Mouse (Mus musculus) G1E-ER4 (cell line): Measurements from ENCODE around the gene Rbfox1. TPM values are rescaled to one million over a fixed set of nuclear protein-coding genes. Genes with fewer than 3 reads are reported as not detected.

Experiments used
- GATA1 ChIP-seq: IDR thresholded peaks from one replicate; pipeline ENCODE4 v1.8.0; 2012; ENCODE audit warnings: low read length, inconsistent platforms
- polyA plus RNA-seq: library from polyadenylated mRNA; stranded (reverse); fragments of >175 nt; gene quantifications from 2 replicates; pipeline ENCODE4 v1.2.3, GENCODE M21; 2012

Gene Rbfox1
- polyA plus RNA-seq, 1 experiment = not detected

DNA sequence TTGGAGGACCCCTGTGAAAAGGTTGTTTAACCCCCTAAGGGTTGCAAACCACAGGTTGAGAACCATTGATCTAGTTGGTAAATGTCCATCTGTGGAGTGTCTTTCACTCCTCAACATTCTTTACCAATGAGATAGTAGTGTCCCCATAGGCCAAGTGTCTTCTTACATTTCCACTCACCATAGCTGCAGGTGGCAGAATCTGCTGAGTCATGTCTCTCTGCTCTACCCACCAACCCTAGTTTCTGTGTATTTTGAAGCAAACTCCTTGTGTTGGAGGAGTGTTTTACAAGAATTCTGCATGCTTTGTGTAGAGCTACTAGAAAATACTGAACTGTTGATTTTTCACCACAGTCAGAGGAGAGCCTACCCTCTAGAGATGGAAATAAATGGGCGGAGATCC lies 1191.2 kb downstream of the Rbfox1 start:
- TF ChIP-seq GATA1 = no peak

DNA sequence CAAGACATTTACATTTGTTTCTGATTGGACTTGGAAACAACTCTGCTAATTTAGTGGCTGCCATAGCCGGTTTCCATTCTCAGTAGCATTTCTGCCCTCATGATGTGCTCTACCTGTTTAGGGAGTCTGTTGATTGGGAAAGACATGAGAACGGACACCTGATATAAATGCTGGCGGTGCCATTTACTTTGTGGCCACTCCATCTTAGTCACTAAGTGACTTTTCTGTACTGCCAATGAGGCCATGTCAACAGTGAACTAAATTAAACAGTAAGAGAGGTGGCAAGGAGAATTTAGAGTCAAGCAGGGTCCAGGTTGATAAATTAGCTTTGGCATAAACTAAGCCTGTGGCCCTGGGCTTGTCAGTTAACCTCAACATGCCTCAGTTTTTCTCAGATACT lies 1191.6 kb downstream of the Rbfox1 start:
- no peak for TF ChIP-seq GATA1

GRCm38 (mm10) chr16:7081074-7081568 lies 1196.0 kb downstream of the Rbfox1 start:
- no peak for TF ChIP-seq GATA1

DNA sequence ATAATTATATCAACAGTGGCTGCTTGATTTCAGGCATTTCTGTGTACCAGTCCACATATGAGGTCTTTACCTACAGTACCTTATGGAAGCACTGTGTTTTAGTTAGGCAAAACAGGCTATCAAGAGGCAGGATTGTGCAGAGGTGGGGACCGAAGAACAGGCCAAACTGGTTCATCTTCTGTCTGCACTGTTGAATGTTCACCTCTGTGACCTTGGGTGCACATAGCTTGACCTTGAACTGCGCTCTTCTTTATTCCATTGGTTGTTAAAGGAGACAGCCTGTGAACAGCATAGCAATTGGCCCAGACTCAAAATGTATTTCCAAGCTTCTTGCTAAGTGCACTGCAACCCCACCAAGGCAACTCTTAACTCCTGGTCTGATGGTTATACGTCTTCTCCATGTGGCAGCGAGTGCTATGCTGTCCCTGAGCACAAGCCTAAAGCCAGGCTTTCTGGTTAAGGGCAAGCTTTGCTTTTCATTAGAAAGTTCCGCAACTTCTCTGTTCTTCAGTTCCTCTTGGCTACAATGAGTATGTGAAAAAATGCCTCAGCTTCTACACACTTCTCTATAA lies 1196.6 kb downstream of the Rbfox1 start:
- no peak for TF ChIP-seq GATA1

- no peak for TF ChIP-seq GATA1
Observed at GRCm38 (mm10) chr16:7083937-7084336, 1198.8 kb downstream of the Rbfox1 start.

DNA sequence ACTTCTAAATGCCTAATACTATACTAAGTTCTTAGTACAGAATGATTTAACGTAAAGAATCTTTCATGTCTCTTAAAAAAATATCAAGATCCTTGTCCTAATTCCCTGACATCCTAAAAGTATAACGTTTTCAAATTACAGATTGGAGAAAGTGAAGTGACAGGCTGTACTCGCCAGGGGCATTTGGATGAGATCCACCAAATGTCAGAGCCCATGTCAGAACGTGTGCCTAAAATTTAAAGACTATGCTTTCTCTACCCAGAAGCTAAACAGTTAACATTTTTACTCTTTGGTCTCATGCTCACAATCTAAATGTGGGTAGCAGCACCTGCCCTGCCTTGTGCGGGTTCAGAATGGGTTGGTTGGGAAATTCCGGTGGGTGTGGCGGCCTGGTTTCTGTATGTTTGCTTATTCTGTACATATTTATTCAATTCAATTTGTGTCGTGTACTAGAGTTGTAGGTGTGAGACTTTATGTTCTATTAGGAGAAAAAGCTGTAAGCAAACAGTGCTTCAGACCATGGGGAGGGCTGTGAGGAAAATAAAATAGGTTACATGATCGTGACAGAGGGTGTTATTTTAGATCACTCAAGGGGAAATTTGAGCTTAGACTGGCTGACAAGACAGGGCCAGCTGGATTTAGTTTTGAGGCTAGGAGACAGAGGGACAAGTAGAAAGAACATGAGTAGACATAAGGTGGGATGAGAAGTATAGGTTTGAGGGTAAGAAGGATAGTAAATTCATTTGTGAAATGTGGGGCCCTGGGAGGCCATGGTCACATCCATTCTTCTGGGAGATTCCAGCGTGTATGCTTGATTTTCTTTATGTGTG lies 1203.7 kb downstream of the Rbfox1 start:
- TF ChIP-seq GATA1 = no peak

GRCm38 (mm10) chr16:7089475-7089874 lies 1204.3 kb downstream of the Rbfox1 start:
- TF ChIP-seq GATA1 = no peak

DNA sequence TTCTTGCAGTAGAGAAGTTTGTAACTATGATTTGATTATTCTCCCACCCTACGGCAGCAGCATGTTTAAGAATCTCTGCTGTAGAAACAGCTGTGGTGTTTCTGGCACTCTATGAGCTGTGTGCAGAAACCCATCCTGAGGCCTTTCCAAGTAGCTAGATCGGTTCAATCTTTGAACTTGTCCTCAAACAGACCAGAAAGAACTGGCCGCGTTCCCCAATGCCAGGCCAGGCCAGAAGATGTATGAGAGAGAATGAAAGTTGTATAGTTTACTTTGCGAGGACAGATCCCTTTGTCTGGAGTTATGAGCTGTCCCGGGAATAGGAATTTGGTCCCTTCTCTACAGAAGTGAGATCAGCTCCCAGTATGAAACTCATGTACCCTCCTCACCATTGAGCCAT lies 1205.0 kb downstream of the Rbfox1 start:
- TF ChIP-seq GATA1 = no peak

- TF ChIP-seq GATA1 = no peak
Observed at GRCm38 (mm10) chr16:7092811-7093210, 1207.7 kb downstream of the Rbfox1 start.

DNA sequence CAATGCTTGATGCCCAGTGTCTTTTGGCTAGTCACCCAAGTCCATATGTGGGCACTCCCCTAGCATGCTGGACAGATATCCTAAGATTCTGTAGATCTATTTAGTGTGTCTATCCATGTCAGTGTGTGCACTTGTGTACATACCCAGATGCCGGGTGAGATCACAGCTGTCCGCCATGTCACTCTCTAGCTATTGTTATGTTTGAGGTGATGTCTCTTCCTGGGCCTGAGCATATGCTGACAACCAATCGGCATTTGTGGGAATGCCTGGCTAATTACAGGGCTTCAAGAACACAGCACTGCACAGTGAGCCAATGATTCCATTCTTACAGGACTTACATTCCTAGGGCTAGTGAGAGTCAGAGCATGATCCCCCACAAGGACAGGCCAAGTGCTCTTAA lies 1208.5 kb downstream of the Rbfox1 start:
- TF ChIP-seq GATA1 = no peak

DNA sequence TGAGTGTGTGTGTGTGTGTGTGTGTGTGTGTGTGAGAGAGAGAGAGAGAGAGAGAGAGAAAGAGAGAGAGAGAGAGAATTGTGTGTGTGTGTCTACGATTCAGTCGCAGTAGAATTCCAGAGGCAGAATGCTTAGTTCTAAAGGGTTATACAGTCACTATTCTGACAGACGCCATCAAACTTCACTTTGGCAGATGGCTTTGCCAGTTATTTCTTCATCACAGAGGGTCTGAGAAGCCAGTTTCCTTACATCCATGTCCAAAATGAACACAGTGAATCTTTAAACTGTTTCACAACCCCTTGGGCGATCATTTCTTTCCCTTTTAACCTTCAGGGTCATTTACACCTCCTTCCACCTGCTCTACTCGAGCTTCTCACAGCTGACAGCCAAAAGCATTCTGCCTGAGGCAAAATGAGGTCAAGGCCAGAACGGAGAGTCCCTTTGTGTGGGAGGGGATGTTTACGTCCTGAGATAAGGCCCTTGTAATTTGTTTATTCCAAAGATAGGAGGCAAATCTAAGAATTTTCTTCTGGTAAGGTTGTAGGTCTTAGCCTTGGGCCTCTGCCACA lies 1209.1 kb downstream of the Rbfox1 start:
- TF ChIP-seq GATA1 = no peak

DNA sequence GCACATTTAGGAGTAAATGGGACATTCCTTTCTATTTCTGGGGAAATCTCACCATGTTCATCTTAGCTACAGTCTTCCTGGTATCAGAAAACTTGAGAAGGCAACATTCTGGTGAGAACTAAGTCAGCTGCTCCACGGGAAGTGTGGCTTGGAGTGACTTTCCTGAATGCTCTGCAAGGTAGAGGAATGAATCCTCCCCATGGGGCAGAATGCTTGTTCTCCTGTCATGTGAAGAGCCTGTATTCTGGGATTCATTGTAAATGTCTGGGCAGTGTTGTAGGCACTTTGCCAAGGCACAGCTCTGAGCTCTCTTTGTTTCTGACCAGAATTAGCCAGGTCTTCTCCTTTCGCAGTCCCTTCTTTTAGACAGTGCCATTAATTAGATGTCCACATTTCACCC lies 1211.9 kb downstream of the Rbfox1 start:
- TF ChIP-seq GATA1 = no peak

DNA sequence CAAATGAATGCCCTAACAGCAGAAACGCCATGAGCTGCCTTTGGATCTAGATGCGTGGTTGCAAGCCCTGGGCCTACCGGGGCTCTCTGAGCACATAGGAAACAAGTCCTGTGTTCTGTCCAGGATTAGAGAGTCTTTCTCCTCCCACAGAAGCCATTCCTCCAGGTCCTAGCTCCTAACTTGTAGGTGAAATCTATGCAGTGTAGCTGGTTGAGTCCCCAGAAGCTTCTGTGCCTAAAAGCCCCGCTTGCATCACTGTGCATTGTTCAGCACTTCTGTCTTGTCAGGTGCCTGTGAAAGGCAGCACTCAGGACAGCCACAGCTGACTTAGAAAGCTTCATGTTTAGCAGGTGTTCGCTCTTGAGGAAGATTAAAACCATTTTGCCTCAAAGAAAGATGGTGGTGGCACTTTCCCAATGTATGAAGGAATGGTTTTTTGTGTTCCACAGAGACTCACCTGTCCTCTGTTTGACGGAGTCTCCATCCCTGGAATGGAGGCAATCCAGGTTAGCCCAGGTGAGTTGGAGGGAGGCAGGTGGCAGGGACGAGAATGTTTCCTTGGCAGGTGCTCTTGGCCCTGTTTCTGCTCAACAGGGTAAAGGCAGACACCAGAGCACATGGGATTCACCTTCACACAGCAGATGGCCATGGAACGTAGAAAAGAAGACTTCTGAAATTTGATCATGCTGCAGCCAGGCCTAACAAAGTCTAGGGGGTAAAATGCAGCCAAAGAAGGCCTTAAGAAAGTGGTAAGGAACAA lies 1213.0 kb downstream of the Rbfox1 start:
- TF ChIP-seq GATA1 = no peak

DNA sequence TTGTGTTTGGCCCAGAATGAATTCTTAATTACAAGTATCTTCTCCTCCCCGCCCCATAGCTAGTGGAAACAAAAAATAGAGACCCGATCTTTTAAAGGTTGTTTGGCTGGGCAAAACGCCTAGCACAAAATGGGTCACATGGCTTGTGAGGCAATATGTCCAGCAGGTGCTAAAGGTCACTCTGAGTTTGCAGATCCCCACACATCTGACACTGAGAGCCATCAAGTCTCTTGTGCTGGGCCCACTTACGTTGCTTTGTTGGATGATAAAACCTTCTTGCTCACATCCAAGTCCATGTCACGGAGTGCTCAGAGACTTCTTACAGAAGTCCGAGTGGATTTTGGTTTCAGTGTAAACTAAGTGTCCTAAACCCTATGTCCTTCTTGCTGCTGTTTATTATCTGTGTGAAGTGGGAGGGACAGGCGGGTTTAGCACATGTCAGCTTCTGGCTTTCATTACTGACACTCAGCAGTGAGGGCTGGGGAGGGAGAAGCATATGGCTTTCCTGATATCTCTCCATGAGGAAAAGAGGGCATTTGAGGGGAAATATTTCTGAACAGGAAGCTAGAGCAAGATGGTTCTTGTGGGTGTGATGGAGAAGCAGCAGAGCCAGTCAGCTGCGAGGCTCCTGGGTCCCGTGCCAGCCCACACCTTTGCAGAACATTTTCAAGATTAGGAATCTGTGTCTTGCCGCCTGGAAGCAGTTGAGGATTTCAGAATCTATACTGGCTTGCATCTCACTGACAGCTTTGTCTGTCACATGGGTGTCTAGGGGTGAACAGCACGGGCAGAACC lies 1214.5 kb downstream of the Rbfox1 start:
- TF ChIP-seq GATA1 = no peak

- TF ChIP-seq GATA1 = no peak
Observed at GRCm38 (mm10) chr16:7102486-7102885, 1217.3 kb downstream of the Rbfox1 start.
